Mouse (Mus musculus) megakaryocyte-erythroid progenitor cell, adult 5 weeks (primary cell): ENCODE data around the gene BC048562. TPM values are rescaled to one million over a fixed set of nuclear protein-coding genes. Genes with fewer than 3 reads are reported as not detected.

ENCODE experiments used
- polyA plus RNA-seq: library from polyadenylated mRNA; stranded (reverse); fragments of >175 nt; gene quantifications from 2 replicates; pipeline ENCODE4 v1.2.3, GENCODE M21; 2012

The BC048562 gene
- not detected in 2 replicates for polyA plus RNA-seq

GRCm38 (mm10) chr9:108436182-108436581 lies at the start of gene BC048562:
BC048562 (plus strand) TSS chr9:108436482.

GRCm38 (mm10) chr9:108392676-108393075 lies 43.6 kb upstream of the BC048562 start, which contains the start of gene 1700102P08Rik:
1700102P08Rik (plus strand) TSS chr9:108392805.

GRCm38 (mm10) chr9:108428384-108428783 lies 7.9 kb upstream of the BC048562 start, which contains the start of gene Ccdc36:
Ccdc36 (minus strand) TSS chr9:108428484.

GRCm38 (mm10) chr9:108460319-108461178 lies 24.3 kb downstream of the BC048562 start, which contains the start of gene Ccdc71:
Ccdc71 (plus strand) TSS chr9:108460527.

GRCm38 (mm10) chr9:108461181-108461631 lies 24.9 kb downstream of the BC048562 start, which contains the start of gene Klhdc8b:
Klhdc8b (minus strand) TSS chr9:108461581.

GRCm38 (mm10) chr9:108479721-108480351 lies 43.6 kb downstream of the BC048562 start, which contains the start of gene Lamb2:
Lamb2 (plus strand) TSS chr9:108479736.

GRCm38 (mm10) chr9:108490559-108491285 lies 54.4 kb downstream of the BC048562 start, which contains the start of gene Usp19:
Usp19 (plus strand) TSS chr9:108490602.

Other genes with a start within 250 kb of the BC048562 start
- 9.8 and 12.3 TPM in 2 replicates for gene Bsn, start 246.1 kb upstream of the BC048562 start, polyA plus RNA-seq
- gene Dag1, start 172.5 kb upstream of the BC048562 start, polyA plus RNA-seq = 12.5 and 12.7 TPM in 2 replicates
- gene Nicn1, start 146.1 kb upstream of the BC048562 start, polyA plus RNA-seq = 0.28 and 0.59 TPM in 2 replicates
- 0.04 and 0.23 TPM in 2 replicates for gene Amt, start 139.6 kb upstream of the BC048562 start, polyA plus RNA-seq
- gene Rhoa, start 130.4 kb upstream of the BC048562 start, polyA plus RNA-seq = 110 and 123 TPM in 2 replicates
- gene Tcta, start 130.3 kb upstream of the BC048562 start, polyA plus RNA-seq = 1.8 and 2.2 TPM in 2 replicates
- 608 and 718 TPM in 2 replicates for gene Gpx1, start 97.6 kb upstream of the BC048562 start, polyA plus RNA-seq
- gene Usp4, start 88.6 kb upstream of the BC048562 start, polyA plus RNA-seq = 70.5 and 73.8 TPM in 2 replicates
- 1.7 and 3.6 TPM in 2 replicates for gene 1700102P08Rik, start 43.7 kb upstream of the BC048562 start, polyA plus RNA-seq
- 0.04 and 0.11 TPM in 2 replicates for gene Ccdc36, start 8.0 kb upstream of the BC048562 start, polyA plus RNA-seq
- gene Ccdc71, start 24.0 kb downstream of the BC048562 start, polyA plus RNA-seq = 13.1 and 13.7 TPM in 2 replicates
- gene Klhdc8b, start 25.1 kb downstream of the BC048562 start, polyA plus RNA-seq = 16.9 and 18.1 TPM in 2 replicates
- gene Lamb2, start 43.3 kb downstream of the BC048562 start, polyA plus RNA-seq = 0.40 and 0.66 TPM in 2 replicates
- gene Usp19, start 54.1 kb downstream of the BC048562 start, polyA plus RNA-seq = 150 and 194 TPM in 2 replicates
- 117 and 129 TPM in 2 replicates for gene Qars, start 71.2 kb downstream of the BC048562 start, polyA plus RNA-seq
- 101 and 122 TPM in 2 replicates for gene Qrich1, start 80.3 kb downstream of the BC048562 start, polyA plus RNA-seq
- 127 and 152 TPM in 2 replicates for gene Impdh2, start 123.8 kb downstream of the BC048562 start, polyA plus RNA-seq
- 12.2 and 15.7 TPM in 2 replicates for gene Ndufaf3, start 131.0 kb downstream of the BC048562 start, polyA plus RNA-seq
- gene Dalrd3, start 133.4 kb downstream of the BC048562 start, polyA plus RNA-seq = 121 and 172 TPM in 2 replicates
- 10.9 and 13.4 TPM in 2 replicates for gene Wdr6, start 142.3 kb downstream of the BC048562 start, polyA plus RNA-seq
- gene P4htm, start 161.2 kb downstream of the BC048562 start, polyA plus RNA-seq = 3.3 and 5.9 TPM in 2 replicates
- gene Arih2, start 212.9 kb downstream of the BC048562 start, polyA plus RNA-seq = 112 and 130 TPM in 2 replicates
- 10.8 and 12.1 TPM in 2 replicates for gene Slc25a20, start 225.6 kb downstream of the BC048562 start, polyA plus RNA-seq